Mouse (Mus musculus): ENCODE results near the gene 4931428L18Rik. TPM values are rescaled to one million over a fixed set of nuclear protein-coding genes. Genes with fewer than 3 reads are reported as not detected.

4931428L18Rik gene
- polyA plus RNA-seq, 1 experiment = 0.09 TPM

DNA sequence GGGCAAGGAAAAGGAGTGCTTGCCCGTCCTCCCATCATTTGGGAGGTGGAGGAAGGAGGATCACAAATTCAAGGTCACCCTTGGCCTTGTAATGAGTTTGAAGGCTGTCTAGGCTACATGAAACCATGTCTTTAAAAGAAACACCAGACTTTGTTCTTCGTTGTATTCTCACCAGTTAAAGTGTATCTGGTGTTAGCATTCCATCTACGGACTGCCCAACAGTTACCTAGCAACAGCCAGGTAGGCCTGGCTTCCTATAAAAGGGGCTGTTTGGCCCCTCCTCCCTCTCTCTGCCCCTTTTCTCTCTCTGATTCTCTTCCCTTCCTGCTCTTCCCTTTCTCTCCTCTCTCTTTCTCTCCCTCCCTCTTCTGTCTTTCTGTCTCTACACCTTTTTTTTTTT is 71.9 kb downstream of the 4931428L18Rik start:
- no peaks in the 10 kb centered on the region for H3K79me3 ChIP-seq (ENCODE audit: low read depth)
- TF ChIP-seq USF1 (IDR thresholded peaks at IDR 0.05; ENCODE audit: low read depth) = no peak
- TF ChIP-seq FOSL1 (IDR thresholded peaks at IDR 0.05; ENCODE audit: insufficient read depth, low read length, poor library complexity, severe bottlenecking) = no peak
- no peak for TF ChIP-seq MYOG (IDR thresholded peaks at IDR 0.05; ENCODE audit: control insufficient read depth, extremely low read depth, insufficient read length)
- no peak for TF ChIP-seq CEBPB (IDR thresholded peaks at IDR 0.05; ENCODE audit: low read depth)
- TF ChIP-seq MAX (IDR thresholded peaks at IDR 0.05) = no peak
- TF ChIP-seq MYOD1 (IDR thresholded peaks at IDR 0.05; ENCODE audit: control insufficient read depth, insufficient read length, low read depth) = no peak
- no peak for TF ChIP-seq CTCF (IDR thresholded peaks at IDR 0.05; ENCODE audit: control insufficient read depth, insufficient read depth, insufficient read length)
- H3ac ChIP-seq (ENCODE audit: control insufficient read depth, insufficient read length, low read depth) = no peak overlapping the region
- H3K36me3 ChIP-seq (ENCODE audit: control insufficient read depth, insufficient read depth) = no peaks in the 10 kb centered on the region
- H3K79me2 ChIP-seq (ENCODE audit: control insufficient read depth, insufficient read depth) = no peaks in the 10 kb centered on the region
- H3K27me3 ChIP-seq (ENCODE audit: control insufficient read depth, insufficient read depth, insufficient read length) = no peaks in the 10 kb centered on the region
- no peak overlapping the region for H3K4me3 ChIP-seq (ENCODE audit: insufficient read depth, poor library complexity, severe bottlenecking)

GRCm38 (mm10) chr1:31149671-31150070 is 72.8 kb downstream of the 4931428L18Rik start:
- Histone ChIP-seq H3ac (ENCODE audit: control insufficient read depth, insufficient read length, low read depth) (no peak overlapping the region), H3K4me3 (ENCODE audit: insufficient read depth, poor library complexity, severe bottlenecking) (no peak overlapping the region), H3K36me3 (ENCODE audit: control insufficient read depth, insufficient read depth) (no peaks in the 10 kb centered on the region), H3K79me2 (ENCODE audit: control insufficient read depth, insufficient read depth) (no peaks in the 10 kb centered on the region), H3K79me3 (ENCODE audit: low read depth) (no peaks in the 10 kb centered on the region), H3K27me3 (ENCODE audit: control insufficient read depth, insufficient read depth, insufficient read length) (no peaks in the 10 kb centered on the region)
- TF ChIP-seq CTCF (IDR thresholded peaks at IDR 0.05; ENCODE audit: control insufficient read depth, insufficient read depth, insufficient read length) (no peak), FOSL1 (IDR thresholded peaks at IDR 0.05; ENCODE audit: insufficient read depth, low read length, poor library complexity, severe bottlenecking) (no peak), USF1 (IDR thresholded peaks at IDR 0.05; ENCODE audit: low read depth) (no peak), MYOG (IDR thresholded peaks at IDR 0.05; ENCODE audit: control insufficient read depth, extremely low read depth, insufficient read length) (no peak), MYOD1 (IDR thresholded peaks at IDR 0.05; ENCODE audit: control insufficient read depth, insufficient read length, low read depth) (no peak), MAX (IDR thresholded peaks at IDR 0.05) (no peak), CEBPB (IDR thresholded peaks at IDR 0.05; ENCODE audit: low read depth) (no peak)

- no peaks in the 10 kb centered on the region for H3K79me3 ChIP-seq (ENCODE audit: low read depth)
- H3K27me3 ChIP-seq (ENCODE audit: control insufficient read depth, insufficient read depth, insufficient read length) = no peaks in the 10 kb centered on the region
- no peak overlapping the region for H3ac ChIP-seq (ENCODE audit: control insufficient read depth, insufficient read length, low read depth)
- no peak for TF ChIP-seq FOSL1 (IDR thresholded peaks at IDR 0.05; ENCODE audit: insufficient read depth, low read length, poor library complexity, severe bottlenecking)
- TF ChIP-seq MYOG (IDR thresholded peaks at IDR 0.05; ENCODE audit: control insufficient read depth, extremely low read depth, insufficient read length) = no peak
- no peak for TF ChIP-seq MAX (IDR thresholded peaks at IDR 0.05)
- TF ChIP-seq MYOD1 (IDR thresholded peaks at IDR 0.05; ENCODE audit: control insufficient read depth, insufficient read length, low read depth) = no peak
- TF ChIP-seq USF1 (IDR thresholded peaks at IDR 0.05; ENCODE audit: low read depth) = no peak
- no peak for TF ChIP-seq CEBPB (IDR thresholded peaks at IDR 0.05; ENCODE audit: low read depth)
- TF ChIP-seq CTCF (IDR thresholded peaks at IDR 0.05; ENCODE audit: control insufficient read depth, insufficient read depth, insufficient read length) = no peak
- H3K36me3 ChIP-seq (ENCODE audit: control insufficient read depth, insufficient read depth) = no peaks in the 10 kb centered on the region
- no peak overlapping the region for H3K4me3 ChIP-seq (ENCODE audit: insufficient read depth, poor library complexity, severe bottlenecking)
- no peaks in the 10 kb centered on the region for H3K79me2 ChIP-seq (ENCODE audit: control insufficient read depth, insufficient read depth)
Measured at GRCm38 (mm10) chr1:31143571-31143970, 78.9 kb downstream of the 4931428L18Rik start.

DNA sequence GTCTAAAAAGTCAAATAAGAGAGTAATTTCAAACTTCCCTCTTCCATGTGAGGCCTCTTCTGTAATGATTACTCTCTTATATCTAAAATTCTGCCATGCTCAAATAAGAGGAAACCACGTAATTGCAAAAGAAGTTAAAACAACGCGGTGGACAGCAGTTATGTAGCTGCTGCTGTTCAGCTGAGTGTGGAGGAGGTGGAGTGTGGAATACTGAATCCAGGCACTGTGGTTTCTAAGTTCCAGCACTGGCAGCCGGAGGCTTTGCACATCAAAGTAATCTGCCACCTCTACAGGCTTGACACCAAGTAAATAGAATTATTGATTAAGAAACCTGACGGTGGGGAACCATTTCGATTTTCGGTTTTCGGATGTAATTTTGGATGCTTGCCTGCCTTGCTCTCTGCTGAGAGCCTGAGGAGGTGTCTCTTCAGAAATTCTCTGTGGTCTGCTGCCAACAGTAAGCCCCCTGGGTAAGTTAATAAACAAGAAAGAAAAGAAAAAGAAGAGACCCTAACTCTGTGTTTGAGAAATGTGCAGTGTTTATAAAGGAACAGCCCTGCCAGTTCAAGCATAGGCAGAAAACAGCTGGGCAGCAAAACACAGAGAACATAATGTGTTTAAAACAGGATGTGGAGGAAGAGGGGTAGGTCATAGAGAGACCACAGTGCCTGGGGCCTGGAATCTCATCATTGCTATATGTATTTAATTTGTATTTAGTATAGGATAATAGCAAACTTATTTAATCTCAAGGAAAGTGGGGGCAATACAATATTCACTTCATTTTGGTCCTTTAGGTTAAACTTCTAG is 80.0 kb downstream of the 4931428L18Rik start:
- Histone ChIP-seq H3K79me3 (ENCODE audit: low read depth) (no peaks in the 10 kb centered on the region), H3K36me3 (ENCODE audit: control insufficient read depth, insufficient read depth) (no peaks in the 10 kb centered on the region), H3ac (ENCODE audit: control insufficient read depth, insufficient read length, low read depth) (no peak overlapping the region), H3K27me3 (ENCODE audit: control insufficient read depth, insufficient read depth, insufficient read length) (no peaks in the 10 kb centered on the region), H3K79me2 (ENCODE audit: control insufficient read depth, insufficient read depth) (no peaks in the 10 kb centered on the region), H3K4me3 (ENCODE audit: insufficient read depth, poor library complexity, severe bottlenecking) (no peak overlapping the region)
- no peak for TF ChIP-seq MYOD1 (IDR thresholded peaks at IDR 0.05; ENCODE audit: control insufficient read depth, insufficient read length, low read depth)
- TF ChIP-seq MYOG (IDR thresholded peaks at IDR 0.05; ENCODE audit: control insufficient read depth, extremely low read depth, insufficient read length) = no peak
- no peak for TF ChIP-seq FOSL1 (IDR thresholded peaks at IDR 0.05; ENCODE audit: insufficient read depth, low read length, poor library complexity, severe bottlenecking)

- Histone ChIP-seq H3K27me3 (ENCODE audit: control insufficient read depth, insufficient read depth, insufficient read length) (no peaks in the 10 kb centered on the region), H3ac (ENCODE audit: control insufficient read depth, insufficient read length, low read depth) (no peak overlapping the region), H3K79me2 (ENCODE audit: control insufficient read depth, insufficient read depth) (no peaks in the 10 kb centered on the region), H3K79me3 (ENCODE audit: low read depth) (no peaks in the 10 kb centered on the region), H3K4me3 (ENCODE audit: insufficient read depth, poor library complexity, severe bottlenecking) (no peak overlapping the region), H3K36me3 (ENCODE audit: control insufficient read depth, insufficient read depth) (no peaks in the 10 kb centered on the region)
- TF ChIP-seq MAX (IDR thresholded peaks at IDR 0.05) (no peak), CTCF (IDR thresholded peaks at IDR 0.05; ENCODE audit: control insufficient read depth, insufficient read depth, insufficient read length) (no peak), USF1 (IDR thresholded peaks at IDR 0.05; ENCODE audit: low read depth) (no peak), CEBPB (IDR thresholded peaks at IDR 0.05; ENCODE audit: low read depth) (no peak), MYOG (IDR thresholded peaks at IDR 0.05; ENCODE audit: control insufficient read depth, extremely low read depth, insufficient read length) (no peak), MYOD1 (IDR thresholded peaks at IDR 0.05; ENCODE audit: control insufficient read depth, insufficient read length, low read depth) (no peak), FOSL1 (IDR thresholded peaks at IDR 0.05; ENCODE audit: insufficient read depth, low read length, poor library complexity, severe bottlenecking) (no peak)
Measured at GRCm38 (mm10) chr1:31138387-31138786, 84.1 kb downstream of the 4931428L18Rik start.

Data from C2C12 (cell line).